33 mouse cellular contexts compared by ENCODE assay signal in the genomic region with DNA sequence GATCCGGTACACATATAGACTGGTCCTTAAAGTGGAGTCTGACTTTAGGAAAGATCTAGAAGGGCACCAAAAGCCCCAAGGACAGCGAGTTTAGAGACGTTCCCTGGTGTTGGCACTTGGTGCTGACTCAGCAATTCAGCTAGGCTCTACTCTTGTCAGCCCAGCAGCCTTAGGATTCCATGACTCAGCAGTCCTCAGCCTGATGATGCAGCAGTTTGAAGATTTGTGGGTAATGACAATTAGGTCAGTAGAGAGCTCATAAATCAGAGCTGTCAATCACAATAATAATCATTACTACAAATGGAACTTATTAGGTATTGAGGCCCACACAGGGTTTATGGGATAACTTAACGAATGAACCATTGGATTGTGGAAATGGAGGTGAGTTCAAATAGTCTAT. TPM values are rescaled to one million over a fixed set of nuclear protein-coding genes. Genes with fewer than 3 reads are reported as not detected.
DNase-seq lines count a peak whose midpoint lies in the region; ATAC-seq lines count a peak whose summit lies in the region.
"Had no signal": no experiment of that assay in that cellular context is flagged by ENCODE, and none has a peak within 500 bp of the region (broad histone marks: within the 10 kb centered on the region; RNA-seq: fewer than 3 reads in every experiment).

No protein-coding gene starts in this region.

- no peaks in the 10 kb centered on the region for H3K27me3 ChIP-seq in liver, embryonic 13.5 days
- H3K27me3 ChIP-seq in liver, embryonic 12.5 days (replicated peaks) = no peaks in the 10 kb centered on the region
- H3K27me3 ChIP-seq in kidney, embryonic 16.5 days (ENCODE audit: insufficient read depth, low read length) = no peaks in the 10 kb centered on the region
- H3K27me3 ChIP-seq: heart, embryonic 15.5 days; limb, embryonic 12.5 days; liver, embryonic 15.5 days; lung, embryonic 15.5 days; midbrain, embryonic 13.5 days; neural tube, embryonic 15.5 days had no signal

- H3K9ac ChIP-seq in liver, embryonic 13.5 days = no peak overlapping the region
- no peak overlapping the region for H3K9ac ChIP-seq in liver, embryonic 12.5 days
- H3K9ac ChIP-seq in kidney, embryonic 16.5 days (replicated peaks; ENCODE audit: low read length) = no peak overlapping the region
- H3K9ac ChIP-seq: heart, embryonic 15.5 days; kidney, embryonic 15.5 days; limb, embryonic 12.5 days; liver, embryonic 15.5 days; lung, embryonic 15.5 days; midbrain, embryonic 13.5 days; neural tube, embryonic 15.5 days had no signal

- no peak overlapping the region for H3K4me2 ChIP-seq in liver, embryonic 13.5 days
- H3K4me2 ChIP-seq in liver, embryonic 12.5 days = no peak overlapping the region
- no peak overlapping the region for H3K4me2 ChIP-seq in kidney, embryonic 16.5 days (replicated peaks; ENCODE audit: low read depth, low read length)
- H3K4me2 ChIP-seq: heart, embryonic 15.5 days; kidney, embryonic 15.5 days; limb, embryonic 12.5 days; liver, embryonic 15.5 days; lung, embryonic 15.5 days; midbrain, embryonic 13.5 days; neural tube, embryonic 15.5 days had no signal

- no peaks in the 10 kb centered on the region for H3K9me3 ChIP-seq in liver, embryonic 13.5 days (replicated peaks)
- H3K9me3 ChIP-seq in liver, embryonic 12.5 days (replicated peaks) = no peaks in the 10 kb centered on the region
- no peaks in the 10 kb centered on the region for H3K9me3 ChIP-seq in kidney, embryonic 16.5 days (ENCODE audit: low read length)
- H3K9me3 ChIP-seq: G1E; heart, embryonic 10.5 days; heart, embryonic 15.5 days; kidney, embryonic 15.5 days; limb, embryonic 12.5 days; liver, embryonic 15.5 days; lung, embryonic 15.5 days; midbrain, embryonic 13.5 days; neural tube, embryonic 15.5 days had no signal

- WGBS in liver, embryonic 13.5 days (ENCODE audit: insufficient replicate concordance) = 65% methylated on average over 4 of the region's 4 CpGs
- 65% methylated on average over 4 of the region's 4 CpGs for WGBS in liver, embryonic 12.5 days (ENCODE audit: insufficient replicate concordance)
- WGBS in kidney, embryonic 16.5 days = 88% methylated on average over 4 of the region's 4 CpGs

- H3K36me3 ChIP-seq in liver, embryonic 13.5 days = no peaks in the 10 kb centered on the region
- no peaks in the 10 kb centered on the region for H3K36me3 ChIP-seq in liver, embryonic 12.5 days
- no peaks in the 10 kb centered on the region for H3K36me3 ChIP-seq in kidney, embryonic 16.5 days (ENCODE audit: insufficient read depth, low read length)
- H3K36me3 ChIP-seq: G1E; heart, embryonic 10.5 days; heart, embryonic 15.5 days; kidney, embryonic 15.5 days; limb, embryonic 12.5 days; liver, embryonic 15.5 days; lung, embryonic 15.5 days; midbrain, embryonic 13.5 days; neural tube, embryonic 15.5 days had no signal

- H3K27ac ChIP-seq in liver, embryonic 13.5 days = no peak overlapping the region
- no peak overlapping the region for H3K27ac ChIP-seq in liver, embryonic 12.5 days
- no peak overlapping the region for H3K27ac ChIP-seq in kidney, embryonic 16.5 days (ENCODE audit: low read length)
- H3K27ac ChIP-seq: heart, embryonic 10.5 days; heart, embryonic 15.5 days; kidney, embryonic 15.5 days; layer of hippocampus, adult 2 months; left cerebral cortex, adult 2 months; limb, embryonic 12.5 days; liver, embryonic 15.5 days; lung, embryonic 15.5 days; midbrain, embryonic 13.5 days; neural tube, embryonic 15.5 days had no signal

- no peak for ATAC-seq in liver, embryonic 13.5 days (ENCODE audit: low read depth)
- no peak for ATAC-seq in liver, embryonic 12.5 days
- ATAC-seq in kidney, embryonic 16.5 days (ENCODE audit: low FRiP score, low TSS enrichment) = no peak
- ATAC-seq: CD4-positive, CD25-positive, alpha-beta regulatory T cell, adult 4 months; forebrain, embryonic 14.5 days; hindbrain, embryonic 16.5 days; midbrain, embryonic 13.5 days had no signal

- DNase-seq in liver, embryonic 13.5 days = peak; percentile 24
- DNase-seq in ES-CJ7 (ENCODE audit: low read depth, low spot score) (peak; percentile 47), ZHBTc4 (ENCODE audit: low read depth, low spot score) (peak; percentile 60)
- DNase-seq in retina, postnatal 1 day = peak; percentile 37
- DNase-seq in spleen, adult 18-20 months = no peak
- DNase-seq: adrenal gland, postnatal 14 days; cerebellum, adult 8-10 months; cerebellum, postnatal 36 days; gastrocnemius, postnatal 14 days; heart, adult 11 months; kidney, adult 18-20 months; kidney, postnatal 36 days; lung, postnatal 36 days; right cerebral cortex, adult 18-20 months; right cerebral cortex, postnatal 4 days; thymus, adult 2 months; thymus, postnatal 4 days had no signal

- H3K4me3 ChIP-seq in liver, embryonic 13.5 days (replicated peaks) = no peak overlapping the region
- H3K4me3 ChIP-seq in liver, embryonic 12.5 days = no peak overlapping the region
- H3K4me3 ChIP-seq in kidney, embryonic 16.5 days (ENCODE audit: low read length) = no peak overlapping the region
- H3K4me3 ChIP-seq: heart, embryonic 10.5 days; heart, embryonic 15.5 days; kidney, embryonic 15.5 days; layer of hippocampus, adult 2 months; left cerebral cortex, adult 2 months; limb, embryonic 12.5 days; liver, embryonic 15.5 days; lung, embryonic 15.5 days; midbrain, embryonic 13.5 days; neural tube, embryonic 15.5 days had no signal

- no peaks in the 10 kb centered on the region for H3K4me1 ChIP-seq in liver, embryonic 13.5 days (replicated peaks)
- H3K4me1 ChIP-seq in liver, embryonic 12.5 days = no peaks in the 10 kb centered on the region
- no peaks in the 10 kb centered on the region for H3K4me1 ChIP-seq in kidney, embryonic 16.5 days (ENCODE audit: insufficient read depth, low read length)
- H3K4me1 ChIP-seq: heart, embryonic 10.5 days; heart, embryonic 15.5 days; kidney, embryonic 15.5 days; limb, embryonic 12.5 days; liver, embryonic 15.5 days; lung, embryonic 15.5 days; midbrain, embryonic 13.5 days; neural tube, embryonic 15.5 days had no signal

RNA-seq across cellular contexts. Expression of gene Arf2, which starts 42.4 kb away (rescaled TPM):
- 21.3 and 24.1 TPM in 2 replicates for polyA plus RNA-seq in liver, embryonic 13.5 days (2015; fragmentation: Nextera tagmentation; extraction: Ambion mirVana)
- 22.7 and 24.5 TPM in 2 replicates for polyA plus RNA-seq in liver, embryonic 12.5 days (2016; fragmentation: Nextera tagmentation; extraction: Ambion mirVana)
- polyA plus RNA-seq in kidney, embryonic 16.5 days (2015; fragmentation: Nextera tagmentation; extraction: Ambion mirVana) = 67.8 and 69.8 TPM in 2 replicates

RNA-seq across cellular contexts. Expression of gene Nsf, which starts 55.1 kb away (rescaled TPM):
- polyA plus RNA-seq in liver, embryonic 13.5 days (2015; fragmentation: Nextera tagmentation; extraction: Ambion mirVana) = 29.6 and 37.5 TPM in 2 replicates
- polyA plus RNA-seq in liver, embryonic 12.5 days (2016; fragmentation: Nextera tagmentation; extraction: Ambion mirVana) = 39.9 and 40.6 TPM in 2 replicates
- polyA plus RNA-seq in kidney, embryonic 16.5 days (2015; fragmentation: Nextera tagmentation; extraction: Ambion mirVana) = 47.5 and 54.2 TPM in 2 replicates

Comparison
In these comparisons a context has a peak if more than half of its experiments do, and no peak if none do; other contexts are left out.
1. DNase-seq: peak in liver, embryonic 13.5 days (single experiment), ES-CJ7 (single experiment), ZHBTc4 (single experiment) and retina, postnatal 1 day (single experiment); none in spleen, adult 18-20 months (0 of 2).